14 mouse cellular contexts compared by ENCODE assay signal in the genomic region with DNA sequence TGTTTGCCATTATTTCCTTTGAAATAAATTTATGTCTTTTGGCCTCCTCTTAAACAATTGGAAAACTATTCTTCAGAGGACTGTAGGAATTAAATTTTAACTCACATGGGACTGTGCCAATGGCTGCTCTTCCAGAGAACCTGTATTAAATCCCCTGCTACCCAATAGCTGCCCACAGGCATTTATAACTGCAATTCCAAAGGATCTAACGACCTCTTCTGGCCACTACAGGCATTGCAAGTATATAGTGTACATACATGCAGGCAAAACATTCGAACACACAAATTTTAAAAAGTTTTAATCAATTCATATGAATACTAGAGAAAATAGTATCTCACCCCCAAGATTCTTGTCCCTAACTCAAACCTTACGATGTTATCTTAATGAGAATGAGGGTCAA. TPM values are rescaled to one million over a fixed set of nuclear protein-coding genes. Genes with fewer than 3 reads are reported as not detected.
DNase-seq lines count a peak whose midpoint lies in the region; ATAC-seq and TF ChIP-seq lines count a peak whose summit lies in the region.
"Had no signal": no experiment of that assay in that cellular context is flagged by ENCODE, and none has a peak within 500 bp of the region (broad histone marks: within the 10 kb centered on the region; RNA-seq: fewer than 3 reads in every experiment).

No protein-coding gene starts in this region.

- DNase-seq in hindbrain, postnatal 0 days (ENCODE audit: low spot score) = no peak
- DNase-seq in liver, postnatal 0 days = no peak
- no peak for DNase-seq in liver, embryonic 11.5 days (ENCODE audit: low spot score)
- peak; percentile 19 for DNase-seq in CH12.LX (ENCODE audit: extremely low read depth)
- peak; percentile 49 for DNase-seq in R1 (ENCODE audit: low read depth, low spot score)
- DNase-seq in embryo, embryonic 10 days (ENCODE audit: low spot score) = no peak
- DNase-seq: adrenal gland, postnatal 10 days; cerebellum, postnatal 36 days; heart, postnatal 36 days; thymus, postnatal 4 days had no signal

- peak; percentile 45 for TF ChIP-seq CTCF in hindbrain, postnatal 0 days (IDR thresholded peaks at IDR 0.05; ENCODE audit: low read depth)
- TF ChIP-seq CTCF in liver, postnatal 0 days (IDR thresholded peaks at IDR 0.05; ENCODE audit: low read depth) = peak; percentile 41
- peak in 1 of 2 experiments; percentile 55; a peak in 3 of 4 replicates for TF ChIP-seq CTCF in CH12.LX (conservative IDR thresholded peaks at IDR 0.05 in 1 of 2, IDR thresholded peaks at IDR 0.05 in 1 of 2; ENCODE audit: low read depth in 2 of 2, low read length in 2 of 2)

- peak; percentile 53 for TF ChIP-seq RAD21 in CH12.LX (IDR thresholded peaks at IDR 0.05; ENCODE audit: low read depth, low read length)

- no peak for TF ChIP-seq EP300 in liver, postnatal 0 days (IDR thresholded peaks at IDR 0.05; ENCODE audit: low read depth)
- TF ChIP-seq EP300 in CH12.LX (IDR thresholded peaks at IDR 0.05; ENCODE audit: low read length) = no peak

- no peak for TF ChIP-seq POLR2A in CH12.LX (IDR thresholded peaks at IDR 0.05; ENCODE audit: low read depth, low read length)

- in situ Hi-C loops in CH12.LX (cut with MboI; ENCODE audit: low pct_ligation_motif_present, low pct_unique_long_range_greater_than_20kb, low sequenced_read_pairs) = no loop called here

- H3K27ac ChIP-seq in hindbrain, postnatal 0 days = no peak overlapping the region
- H3K27ac ChIP-seq in hindbrain, embryonic 12.5 days = no peak overlapping the region
- H3K27ac ChIP-seq in liver, postnatal 0 days (ENCODE audit: low read depth) = no peak overlapping the region
- no peak overlapping the region for H3K27ac ChIP-seq in liver, embryonic 11.5 days (ENCODE audit: low read depth, low read length)
- H3K27ac ChIP-seq in CH12.LX (ENCODE audit: insufficient read depth, low read depth) = no peak overlapping the region
- H3K27ac ChIP-seq: forebrain, embryonic 12.5 days; limb, embryonic 15.5 days; neural tube, embryonic 13.5 days had no signal

- H3K9ac ChIP-seq in hindbrain, postnatal 0 days (replicated peaks; ENCODE audit: low read length) = no peak overlapping the region
- no peak overlapping the region for H3K9ac ChIP-seq in hindbrain, embryonic 12.5 days
- no peak overlapping the region for H3K9ac ChIP-seq in liver, postnatal 0 days (replicated peaks)
- no peak overlapping the region for H3K9ac ChIP-seq in liver, embryonic 11.5 days (ENCODE audit: low read depth, low read length)
- no peak overlapping the region for H3K9ac ChIP-seq in CH12.LX (ENCODE audit: insufficient read depth, low read depth)
- H3K9ac ChIP-seq: forebrain, embryonic 12.5 days; limb, embryonic 15.5 days; neural tube, embryonic 13.5 days had no signal

- WGBS in hindbrain, postnatal 0 days = 63% methylated on average over 3 of the region's 3 CpGs
- WGBS in hindbrain, embryonic 12.5 days = 64% methylated on average over 3 of the region's 3 CpGs
- 55% methylated on average over 3 of the region's 3 CpGs for WGBS in liver, postnatal 0 days (ENCODE audit: insufficient replicate concordance)
- WGBS in liver, embryonic 11.5 days = 55% methylated on average over 3 of the region's 3 CpGs

- no peaks in the 10 kb centered on the region for H3K36me3 ChIP-seq in hindbrain, postnatal 0 days (ENCODE audit: insufficient read depth, low read length)
- H3K36me3 ChIP-seq in hindbrain, embryonic 12.5 days = no peaks in the 10 kb centered on the region
- no peaks in the 10 kb centered on the region for H3K36me3 ChIP-seq in liver, postnatal 0 days (replicated peaks; ENCODE audit: insufficient read depth, low read length)
- H3K36me3 ChIP-seq in liver, embryonic 11.5 days (ENCODE audit: control insufficient read depth, insufficient read depth, low read length) = no peaks in the 10 kb centered on the region
- no peaks in the 10 kb centered on the region for H3K36me3 ChIP-seq in CH12.LX (replicated peaks in 1 of 2; ENCODE audit: control insufficient read depth in 1 of 2, insufficient read depth in 1 of 2, low read length in 1 of 2)
- H3K36me3 ChIP-seq: forebrain, embryonic 12.5 days; limb, embryonic 15.5 days; neural tube, embryonic 13.5 days had no signal

- H3K4me3 ChIP-seq in hindbrain, postnatal 0 days (ENCODE audit: low read length) = no peak overlapping the region
- H3K4me3 ChIP-seq in hindbrain, embryonic 12.5 days = no peak overlapping the region
- H3K4me3 ChIP-seq in liver, postnatal 0 days (ENCODE audit: low read depth, low read length) = no peak overlapping the region
- H3K4me3 ChIP-seq in liver, embryonic 11.5 days (ENCODE audit: low read depth, low read length) = no peak overlapping the region
- no peak overlapping the region for H3K4me3 ChIP-seq in CH12.LX (replicated peaks in 1 of 3; ENCODE audit: low read depth in 2 of 3, low read length in 2 of 3, poor library complexity in 1 of 3)
- H3K4me3 ChIP-seq: forebrain, embryonic 12.5 days; limb, embryonic 15.5 days; neural tube, embryonic 13.5 days had no signal

- no peaks in the 10 kb centered on the region for H3K4me1 ChIP-seq in hindbrain, postnatal 0 days (ENCODE audit: insufficient read depth, low read length)
- peaks cover 13% of the 10 kb centered on the region for H3K4me1 ChIP-seq in hindbrain, embryonic 12.5 days
- no peaks in the 10 kb centered on the region for H3K4me1 ChIP-seq in liver, postnatal 0 days (ENCODE audit: insufficient read depth)
- 0 out of 2 replicates have a peak, but pooled peaks cover 2% of the 10 kb centered on the region for H3K4me1 ChIP-seq in liver, embryonic 11.5 days (replicated peaks; ENCODE audit: control insufficient read depth, insufficient read depth, low read length)
- peaks cover 0 to 14% of the 10 kb centered on the region in 2 experiments; a peak in 2 of 4 replicates for H3K4me1 ChIP-seq in CH12.LX (ENCODE audit: control insufficient read depth in 1 of 2, insufficient read depth in 2 of 2)

- no peaks in the 10 kb centered on the region for H3K79me2 ChIP-seq in CH12.LX (replicated peaks; ENCODE audit: control insufficient read depth, extremely low read depth, insufficient read depth, poor library complexity, severe bottlenecking)

- no peak for ATAC-seq in hindbrain, postnatal 0 days
- ATAC-seq in hindbrain, embryonic 12.5 days (ENCODE audit: low FRiP score) = no peak
- no peak for ATAC-seq in liver, postnatal 0 days
- no peak for ATAC-seq in liver, embryonic 11.5 days (replicated peaks; ENCODE audit: low FRiP score)

- H3K27me3 ChIP-seq in hindbrain, postnatal 0 days (ENCODE audit: insufficient read depth, low read length) = no peaks in the 10 kb centered on the region
- no peaks in the 10 kb centered on the region for H3K27me3 ChIP-seq in hindbrain, embryonic 12.5 days
- H3K27me3 ChIP-seq in liver, postnatal 0 days (ENCODE audit: insufficient read depth, low read length) = no peaks in the 10 kb centered on the region
- no peaks in the 10 kb centered on the region for H3K27me3 ChIP-seq in liver, embryonic 11.5 days (replicated peaks; ENCODE audit: control insufficient read depth, insufficient read depth, low read length)
- no peaks in the 10 kb centered on the region for H3K27me3 ChIP-seq in CH12.LX (replicated peaks)
- H3K27me3 ChIP-seq: forebrain, embryonic 12.5 days; limb, embryonic 15.5 days; neural tube, embryonic 13.5 days had no signal

- dilution Hi-C loops in CH12.LX (cut with MboI; ENCODE audit: extremely low pct_ligation_motif_present, extremely low pct_unique_long_range_greater_than_20kb, low sequenced_read_pairs) = no loop called here

- no peak overlapping the region for H3K4me2 ChIP-seq in hindbrain, postnatal 0 days (ENCODE audit: low read depth, low read length)
- H3K4me2 ChIP-seq in hindbrain, embryonic 12.5 days (replicated peaks) = no peak overlapping the region
- H3K4me2 ChIP-seq in liver, postnatal 0 days (ENCODE audit: low read depth, low read length) = no peak overlapping the region
- no peak overlapping the region for H3K4me2 ChIP-seq in liver, embryonic 11.5 days
- H3K4me2 ChIP-seq in CH12.LX (ENCODE audit: insufficient read depth, low read depth, poor library complexity, severe bottlenecking) = no peak overlapping the region
- H3K4me2 ChIP-seq: forebrain, embryonic 12.5 days; limb, embryonic 15.5 days; neural tube, embryonic 13.5 days had no signal

- H3K9me3 ChIP-seq in hindbrain, postnatal 0 days (ENCODE audit: low read length) = no peaks in the 10 kb centered on the region
- no peaks in the 10 kb centered on the region for H3K9me3 ChIP-seq in hindbrain, embryonic 12.5 days (replicated peaks)
- H3K9me3 ChIP-seq in liver, postnatal 0 days (ENCODE audit: low read length) = no peaks in the 10 kb centered on the region
- H3K9me3 ChIP-seq in liver, embryonic 11.5 days (ENCODE audit: control insufficient read depth, low read length) = no peaks in the 10 kb centered on the region
- no peaks in the 10 kb centered on the region for H3K9me3 ChIP-seq in CH12.LX (replicated peaks; ENCODE audit: low read length)
- H3K9me3 ChIP-seq: forebrain, embryonic 12.5 days; limb, embryonic 15.5 days; neural tube, embryonic 13.5 days had no signal

TF ChIP-seq in CH12.LX, 34 proteins besides CTCF, POLR2A, EP300 and RAD21:
- TF ChIP-seq SIN3A (IDR thresholded peaks at IDR 0.05; ENCODE audit: low read length) (no peak), SMC3 (IDR thresholded peaks at IDR 0.05; ENCODE audit: low read depth, low read length) (peak; percentile 34)

RNA-seq across cellular contexts. Expression of gene Adpgk, which starts 41.1 kb away (rescaled TPM):
- 35.5 and 39.9 TPM in 2 replicates for total RNA-seq in hindbrain, postnatal 0 days (2014; rRNA removed)
- 18.2 and 19.5 TPM in 2 replicates for polyA plus RNA-seq in hindbrain, postnatal 0 days (2015; fragmentation: Nextera tagmentation; extraction: Ambion mirVana)
- 35.3 and 38.0 TPM in 2 replicates for polyA plus RNA-seq in hindbrain, embryonic 12.5 days (2016; fragmentation: Nextera tagmentation; extraction: Ambion mirVana)
- polyA plus RNA-seq in liver, postnatal 0 days (2015; fragmentation: Nextera tagmentation; extraction: Ambion mirVana) = 24.1 and 24.6 TPM in 2 replicates
- polyA plus RNA-seq in liver, embryonic 11.5 days (2014; fragmentation: Nextera tagmentation; extraction: Ambion mirVana) = 43.9 and 45.4 TPM in 2 replicates
- total RNA-seq in CH12.LX (2012; rRNA removed) (41.3 and 45.2 TPM in 2 replicates), CH12.LX (2014; rRNA removed) (57.4 and 68.7 TPM in 2 replicates)
- polyA plus RNA-seq in CH12.LX (2012; ENCODE audit: insufficient read length, low read depth) = 43.6 and 48.4 TPM in 2 replicates

Comparison
In these comparisons a context has a peak if more than half of its experiments do, and no peak if none do; other contexts are left out.
1. DNase-seq: peak in CH12.LX (single experiment) and R1 (single experiment); none in hindbrain, postnatal 0 days (single experiment), liver, postnatal 0 days (single experiment), liver, embryonic 11.5 days (single experiment) and embryo, embryonic 10 days (single experiment).